Mouse (Mus musculus): ENCODE results near the gene Rnf216. TPM values are rescaled to one million over a fixed set of nuclear protein-coding genes. Genes with fewer than 3 reads are reported as not detected.

The Rnf216 gene
- polyA plus RNA-seq, 1 experiment from 2014 or later: 37.6 TPM

GRCm38 (mm10) chr5:142950405-142950804 is 162.4 kb downstream of the Rnf216 start:
- H3K27me3 ChIP-seq: no peaks in the 10 kb centered on the region
- no peak overlapping the region for H3K4me3 ChIP-seq
- ATAC-seq (ENCODE audit: borderline replicate concordance, extremely low read depth, low FRiP score, low TSS enrichment): no peak
- H3K9ac ChIP-seq: no peak overlapping the region
- H3K4me2 ChIP-seq: no peak overlapping the region
- no peaks in the 10 kb centered on the region for H3K36me3 ChIP-seq
- 85% methylated on average over 6 of the region's 6 CpGs for WGBS
- H3K4me1 ChIP-seq: 0 out of 2 replicates have a peak, but pooled peaks cover 1% of the 10 kb centered on the region
- no peak overlapping the region for H3K27ac ChIP-seq
- no peaks in the 10 kb centered on the region for H3K9me3 ChIP-seq

GRCm38 (mm10) chr5:142949580-142949979 is 163.2 kb downstream of the Rnf216 start:
- Histone ChIP-seq H3K27ac (no peak overlapping the region), H3K9me3 (no peaks in the 10 kb centered on the region), H3K4me3 (no peak overlapping the region), H3K27me3 (no peaks in the 10 kb centered on the region), H3K36me3 (no peaks in the 10 kb centered on the region), H3K4me1 (0 out of 2 replicates have a peak, but pooled peaks cover 5% of the 10 kb centered on the region), H3K4me2 (no peak overlapping the region), H3K9ac (no peak overlapping the region)
- no peak for ATAC-seq (ENCODE audit: borderline replicate concordance, extremely low read depth, low FRiP score, low TSS enrichment)
- 32% methylated on average over 6 of the region's 6 CpGs for WGBS

- H3K4me3 ChIP-seq: no peak overlapping the region
- H3K9ac ChIP-seq: no peak overlapping the region
- no peaks in the 10 kb centered on the region for H3K9me3 ChIP-seq
- H3K36me3 ChIP-seq: no peaks in the 10 kb centered on the region
- no peak for ATAC-seq (ENCODE audit: borderline replicate concordance, extremely low read depth, low FRiP score, low TSS enrichment)
- H3K27ac ChIP-seq: no peak overlapping the region
- 57% methylated on average over 7 of the region's 7 CpGs for WGBS
- H3K27me3 ChIP-seq: no peaks in the 10 kb centered on the region
- 0 out of 2 replicates have a peak, but pooled peaks cover 5% of the 10 kb centered on the region for H3K4me1 ChIP-seq
- no peak overlapping the region for H3K4me2 ChIP-seq
These were observed 165.3 kb downstream of the Rnf216 start for GRCm38 (mm10) chr5:142947460-142947859.

- Histone ChIP-seq H3K27ac (no peak overlapping the region), H3K4me1 (0 out of 2 replicates have a peak, but pooled peaks cover 5% of the 10 kb centered on the region), H3K4me3 (no peak overlapping the region), H3K9ac (no peak overlapping the region), H3K27me3 (no peaks in the 10 kb centered on the region), H3K9me3 (no peaks in the 10 kb centered on the region), H3K4me2 (no peak overlapping the region), H3K36me3 (no peaks in the 10 kb centered on the region)
- ATAC-seq (ENCODE audit: borderline replicate concordance, extremely low read depth, low FRiP score, low TSS enrichment): peak; percentile 51
- 48% methylated on average over 8 of the region's 8 CpGs for WGBS
These were observed 167.7 kb downstream of the Rnf216 start for GRCm38 (mm10) chr5:142944979-142945682.

Small RNA genes lying within 50 kb of the gene (microRNA-seq; reads per million reads assigned to microRNA genes)
- not detected for gene Gm44405

Other genes starting within 250 kb of the Rnf216 start
- 11.1 and 13.5 TPM in 2 replicates for gene Fbxl18, start 217.6 kb downstream of the Rnf216 start, polyA plus RNA-seq (2015; fragmentation: Nextera tagmentation; extraction: Ambion mirVana)
- 15,606 and 16,851 TPM in 2 replicates for gene Actb, start 206.2 kb downstream of the Rnf216 start, polyA plus RNA-seq (2015; fragmentation: Nextera tagmentation; extraction: Ambion mirVana)
- 240 and 246 TPM in 2 replicates for gene Fscn1, start 152.7 kb downstream of the Rnf216 start, polyA plus RNA-seq (2015; fragmentation: Nextera tagmentation; extraction: Ambion mirVana)
- gene Olfr718-ps1, start 34.6 kb upstream of the Rnf216 start, polyA plus RNA-seq (2015; fragmentation: Nextera tagmentation; extraction: Ambion mirVana): not detected in 2 replicates
- 11.8 and 12.2 TPM in 2 replicates for gene Rbak, start 67.8 kb upstream of the Rnf216 start, polyA plus RNA-seq (2015; fragmentation: Nextera tagmentation; extraction: Ambion mirVana)
- gene Spdye4b, start 68.0 kb upstream of the Rnf216 start, polyA plus RNA-seq (2015; fragmentation: Nextera tagmentation; extraction: Ambion mirVana): not detected in 2 replicates
- gene Spdye4a, start 113.9 kb upstream of the Rnf216 start, polyA plus RNA-seq (2015; fragmentation: Nextera tagmentation; extraction: Ambion mirVana): not detected in 2 replicates
- 13.6 and 15.0 TPM in 2 replicates for gene Zfp12, start 122.2 kb upstream of the Rnf216 start, polyA plus RNA-seq (2015; fragmentation: Nextera tagmentation; extraction: Ambion mirVana)
- 2.8 and 3.1 TPM in 2 replicates for gene Zfp316, start 157.0 kb upstream of the Rnf216 start, polyA plus RNA-seq (2015; fragmentation: Nextera tagmentation; extraction: Ambion mirVana)
- gene Zfp853, start 180.6 kb upstream of the Rnf216 start, polyA plus RNA-seq (2015; fragmentation: Nextera tagmentation; extraction: Ambion mirVana): not detected in 2 replicates
- gene E130309D02Rik, start 202.4 kb upstream of the Rnf216 start, polyA plus RNA-seq (2015; fragmentation: Nextera tagmentation; extraction: Ambion mirVana): 38.4 and 40.5 TPM in 2 replicates
- 71.9 and 73.0 TPM in 2 replicates for gene Zdhhc4, start 216.3 kb upstream of the Rnf216 start, polyA plus RNA-seq (2015; fragmentation: Nextera tagmentation; extraction: Ambion mirVana)
- gene Grid2ip, start 244.3 kb upstream of the Rnf216 start, polyA plus RNA-seq (2015; fragmentation: Nextera tagmentation; extraction: Ambion mirVana): 0.04 and 0.07 TPM in 2 replicates

Measured in lung, embryonic 15.5 days (tissue).